Mouse (Mus musculus) kidney, embryonic 15.5 days (tissue): ENCODE results near the gene Odf3l2. TPM values are rescaled to one million over a fixed set of nuclear protein-coding genes. Genes with fewer than 3 reads are reported as not detected.

Experiments used
- ATAC-seq: fragments of 200-750 bp; cut with Nextera tagmentation; replicated peaks from 2 replicates; pipeline ENCODE4 v1.8.0; 2017; ENCODE audit warnings: moderate TSS enrichment; ENCODE audit not compliant: low FRiP score
- H3K27ac ChIP-seq: fragments of 300-500 bp; sonication (generic); 2 replicates; pipeline ENCODE4 v1.5.1; 2015; ENCODE audit warnings: mild to moderate bottlenecking, inconsistent platforms
- H3K27me3 ChIP-seq: fragments of 300-500 bp; sonication (generic); 2 replicates; pipeline ENCODE4 v1.6.1; 2015; ENCODE audit warnings: inconsistent platforms
- H3K36me3 ChIP-seq: fragments of 300-500 bp; sonication (generic); 2 replicates; pipeline ENCODE4 v1.6.1; 2015; ENCODE audit warnings: inconsistent platforms
- H3K4me1 ChIP-seq: fragments of 300-500 bp; sonication (generic); 2 replicates; pipeline ENCODE4 v1.6.1; 2015; ENCODE audit warnings: inconsistent platforms
- H3K4me2 ChIP-seq: fragments of 300-500 bp; sonication (generic); 2 replicates; pipeline ENCODE4 v1.6.1; 2015; ENCODE audit warnings: moderate library complexity, mild to moderate bottlenecking, inconsistent platforms
- H3K4me3 ChIP-seq: fragments of 300-500 bp; sonication (generic); replicated peaks from 2 replicates; pipeline ENCODE4 v1.5.1; 2015; ENCODE audit warnings: mild to moderate bottlenecking, inconsistent platforms
- H3K9ac ChIP-seq: fragments of 300-500 bp; sonication (generic); 2 replicates; pipeline ENCODE4 v1.6.1; 2015; ENCODE audit warnings: mild to moderate bottlenecking, inconsistent platforms
- H3K9me3 ChIP-seq: fragments of 300-500 bp; sonication (generic); replicated peaks from 2 replicates; pipeline ENCODE4 v1.6.1; 2016; ENCODE audit warnings: inconsistent platforms
- WGBS: fragments of 180-500 bp; shearing (Covaris S2); methylation state at CpG from one replicate; pipeline ENCODE4 v1.1.7; 2015; ENCODE audit warnings: mixed read lengths; 5-methylcytosine and 5-hydroxymethylcytosine counted together
- polyA plus RNA-seq: library from polyadenylated mRNA; unstranded; fragments of >200 nt; fragmentation: Nextera tagmentation; extraction: Ambion mirVana; gene quantifications from 2 replicates; pipeline ENCODE4 v1.2.1, GENCODE M21; 2015

The Odf3l2 gene
- not detected in 2 replicates for polyA plus RNA-seq

DNA sequence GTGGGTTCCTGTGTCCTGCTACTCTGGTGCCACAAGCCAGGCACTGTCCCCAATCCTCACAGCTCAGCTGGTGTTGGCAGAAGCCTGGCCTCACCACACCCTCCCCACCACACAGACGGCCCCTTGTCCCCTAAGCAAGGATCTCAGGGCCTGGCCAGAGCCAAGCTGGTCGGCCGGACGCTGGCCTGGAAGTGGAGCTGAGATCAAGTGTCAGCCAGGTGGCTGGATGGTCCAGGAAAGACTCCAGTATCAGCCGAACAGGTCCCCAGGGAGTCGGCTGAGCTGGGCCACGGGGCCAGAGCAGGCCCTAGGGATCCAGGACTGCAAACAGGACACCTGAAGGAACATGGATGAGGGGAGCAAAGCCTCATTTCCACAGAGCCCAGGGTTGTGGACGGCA is at the start of gene Odf3l2:
Odf3l2 (minus strand) TSS at position 28 of the 400 bp plus-strand sequence.
- ATAC-seq, result no peak
- 51% methylated on average over 8 of the region's 8 CpGs for WGBS
- H3K9me3 ChIP-seq, result no peaks in the 10 kb centered on the region

DNA sequence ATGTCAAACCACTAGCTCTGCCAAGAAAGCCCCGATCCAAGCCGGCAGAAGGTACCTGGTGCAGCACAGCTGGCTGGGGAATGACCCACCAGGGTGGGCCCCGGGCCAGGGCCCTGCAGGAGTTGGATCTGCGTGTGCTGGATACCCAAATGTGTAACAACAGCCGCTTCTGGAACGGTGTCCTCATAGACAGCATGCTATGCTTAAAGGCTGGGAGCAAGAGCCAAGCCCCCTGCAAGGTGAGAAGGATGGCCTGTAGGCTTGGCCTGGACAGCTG is 48.8 kb upstream of the Odf3l2 start:
- 84% methylated on average over 6 of the region's 6 CpGs for WGBS

More for the DNA sequence above, at the start of gene Odf3l2:
- Histone ChIP-seq H3K27ac (no peak within 1 kb of the TSS), H3K4me2 (no peak within 1 kb of the TSS), H3K4me3 (no peak within 1 kb of the TSS), H3K27me3 (no peaks in the 10 kb centered on the region; the same call in 1 of the 2 replicates), H3K9ac (no peak within 1 kb of the TSS), H3K36me3 (no peaks in the 10 kb centered on the region), H3K4me1 (no peaks in the 10 kb centered on the region)

DNA sequence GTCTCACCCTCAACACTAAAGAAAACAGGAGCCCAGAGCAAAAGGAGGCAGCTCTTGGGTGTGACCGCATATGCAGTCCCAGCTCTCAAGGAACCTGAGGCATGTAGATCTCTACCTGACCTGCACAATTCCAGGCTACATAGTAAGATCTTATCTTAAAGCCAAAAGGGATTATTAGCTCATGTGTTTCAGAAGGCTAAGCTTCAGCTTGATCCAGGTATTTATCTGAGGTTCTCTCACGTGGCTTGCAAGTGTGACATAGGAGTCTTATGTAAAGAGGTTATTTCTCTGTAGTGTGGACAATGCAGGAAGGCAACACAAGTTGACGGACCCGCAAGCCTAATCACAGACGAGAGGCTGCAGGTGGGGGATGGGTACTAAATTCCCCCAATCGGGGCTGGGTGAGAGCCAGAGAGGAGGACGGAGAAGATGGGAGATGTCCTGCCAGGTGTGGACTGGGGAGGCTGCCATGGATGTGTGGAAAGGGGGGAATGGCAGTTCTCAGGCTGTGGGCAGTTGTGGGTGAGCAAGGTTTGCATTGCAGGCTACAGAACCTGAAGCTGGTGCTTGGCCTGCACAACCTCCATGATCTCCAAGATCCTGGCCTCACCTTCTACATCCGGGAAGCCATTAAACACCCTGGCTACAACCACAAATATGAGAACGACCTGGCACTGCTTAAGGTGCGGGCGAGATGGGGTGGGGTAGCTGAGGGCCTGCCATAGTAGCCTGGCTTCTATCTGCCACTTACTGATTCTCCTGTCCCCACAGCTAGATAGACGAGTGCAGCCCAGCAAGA is 48.2 kb upstream of the Odf3l2 start:
- Histone ChIP-seq H3K4me3 (no peak overlapping the region), H3K27ac (no peak overlapping the region), H3K4me1 (peaks cover 16% of the 10 kb centered on the region), H3K27me3 (no peaks in the 10 kb centered on the region), H3K9ac (no peak overlapping the region), H3K4me2 (no peak overlapping the region), H3K36me3 (peaks cover 13% of the 10 kb centered on the region), H3K9me3 (0 out of 2 replicates have a peak, but pooled peaks cover 4% of the 10 kb centered on the region)
- WGBS, result 71% methylated on average over 12 of the region's 12 CpGs
- no peak for ATAC-seq

More for the DNA sequence above, 48.8 kb upstream of the Odf3l2 start:
- 0 out of 2 replicates have a peak, but pooled peaks cover 4% of the 10 kb centered on the region for H3K9me3 ChIP-seq
- H3K27me3 ChIP-seq, result no peaks in the 10 kb centered on the region
- H3K4me1 ChIP-seq, result peaks cover 16% of the 10 kb centered on the region
- H3K36me3 ChIP-seq, result peaks cover 7% of the 10 kb centered on the region
- H3K4me2 ChIP-seq, result no peak overlapping the region
- ATAC-seq, result no peak
- H3K4me3 ChIP-seq, result no peak overlapping the region
- no peak overlapping the region for H3K27ac ChIP-seq
- H3K9ac ChIP-seq, result no peak overlapping the region

GRCm38 (mm10) chr10:79691986-79692548 is 46.5 kb upstream of the Odf3l2 start:
- Histone ChIP-seq H3K4me3 (no peak overlapping the region), H3K9me3 (0 out of 2 replicates have a peak, but pooled peaks cover 4% of the 10 kb centered on the region), H3K27me3 (no peaks in the 10 kb centered on the region), H3K36me3 (peaks cover 30% of the 10 kb centered on the region), H3K4me1 (peaks cover 16% of the 10 kb centered on the region), H3K4me2 (no peak overlapping the region), H3K27ac (no peak overlapping the region), H3K9ac (no peak overlapping the region)
- ATAC-seq, result no peak
- WGBS, result 96% methylated on average over 2 of the region's 2 CpGs

GRCm38 (mm10) chr10:79689178-79689577 is 43.6 kb upstream of the Odf3l2 start:
- no peak for ATAC-seq
- no peak overlapping the region for H3K9ac ChIP-seq
- no peak overlapping the region for H3K4me3 ChIP-seq
- 0 out of 2 replicates have a peak, but pooled peaks cover 4% of the 10 kb centered on the region for H3K9me3 ChIP-seq
- H3K27ac ChIP-seq, result no peak overlapping the region
- peaks cover 2% of the 10 kb centered on the region for H3K4me1 ChIP-seq
- H3K4me2 ChIP-seq, result no peak overlapping the region
- 83% methylated on average over 3 of the region's 3 CpGs for WGBS
- H3K36me3 ChIP-seq, result peaks cover 59% of the 10 kb centered on the region
- H3K27me3 ChIP-seq, result no peaks in the 10 kb centered on the region

- Histone ChIP-seq H3K4me3 (no peak within 1 kb of the TSS), H3K9me3 (0 out of 2 replicates have a peak, but pooled peaks cover 4% of the 10 kb centered on the region), H3K27me3 (no peaks in the 10 kb centered on the region), H3K4me2 (no peak within 1 kb of the TSS), H3K4me1 (peaks cover 7% of the 10 kb centered on the region), H3K36me3 (peaks cover 62% of the 10 kb centered on the region), H3K9ac (no peak within 1 kb of the TSS), H3K27ac (no peak within 1 kb of the TSS)
- no peak for ATAC-seq
- whole genome bisulfite sequencing, result 75% methylated on average over 4 of the region's 4 CpGs
These were observed 43.2 kb upstream of the Odf3l2 start, which contains the start of gene Gzmm for GRCm38 (mm10) chr10:79688720-79689119. Gene Gzmm, plus strand, starts transcription at chr10:79689020.

DNA sequence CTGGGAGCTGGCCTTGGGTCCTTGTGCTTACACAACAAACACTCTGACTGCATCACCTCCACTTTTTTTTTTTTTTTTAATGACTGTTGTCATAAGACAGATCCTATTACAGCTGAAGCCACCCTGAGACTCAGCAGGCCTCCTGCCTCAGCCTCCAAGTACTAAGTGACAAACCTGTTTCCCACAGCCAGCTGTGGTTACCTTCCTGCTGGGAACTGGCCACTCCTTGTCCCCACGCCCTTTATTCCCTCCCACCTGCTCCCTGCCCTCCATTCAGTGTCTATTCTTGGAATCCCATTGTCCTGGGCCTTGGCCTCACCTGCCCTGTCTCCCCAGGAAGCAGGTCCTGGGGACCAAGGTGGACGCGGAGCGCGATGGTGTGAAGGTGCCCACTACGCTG is 42.0 kb upstream of the Odf3l2 start:
- Histone ChIP-seq H3K4me1 (peaks cover 16% of the 10 kb centered on the region), H3K36me3 (peaks cover 62% of the 10 kb centered on the region), H3K4me3 (no peak overlapping the region), H3K9me3 (0 out of 2 replicates have a peak, but pooled peaks cover 4% of the 10 kb centered on the region), H3K9ac (no peak overlapping the region), H3K4me2 (no peak overlapping the region), H3K27ac (no peak overlapping the region), H3K27me3 (no peaks in the 10 kb centered on the region)
- no peak for ATAC-seq
- WGBS, result 95% methylated on average over 6 of the region's 6 CpGs

DNA sequence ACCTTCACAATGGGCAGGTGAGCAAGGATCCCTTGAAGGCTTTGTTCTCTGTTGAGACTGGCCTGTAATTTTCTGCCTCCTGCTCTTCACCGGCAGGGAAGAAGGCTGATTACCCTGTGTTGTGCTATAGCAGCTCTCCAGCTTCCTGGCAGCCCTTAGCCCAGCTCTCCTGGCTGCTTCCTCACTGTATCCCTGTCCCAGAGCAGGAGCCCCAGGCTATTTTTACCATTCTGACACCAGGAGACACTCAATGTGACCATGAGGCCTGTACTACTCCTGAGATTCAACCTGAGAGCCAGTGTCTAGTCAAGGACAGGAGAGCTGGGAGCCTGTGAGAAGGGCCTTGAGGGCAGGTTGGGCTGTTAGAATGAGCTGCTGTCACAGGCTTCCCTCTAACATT is 41.2 kb upstream of the Odf3l2 start:
- Histone ChIP-seq H3K27ac (no peak overlapping the region), H3K4me2 (no peak overlapping the region), H3K9me3 (no peaks in the 10 kb centered on the region), H3K27me3 (no peaks in the 10 kb centered on the region), H3K9ac (no peak overlapping the region), H3K36me3 (peaks cover 62% of the 10 kb centered on the region), H3K4me3 (no peak overlapping the region), H3K4me1 (peaks cover 16% of the 10 kb centered on the region)
- 86% methylated on average over 1 of the region's 1 CpGs for WGBS
- ATAC-seq, result no peak

DNA sequence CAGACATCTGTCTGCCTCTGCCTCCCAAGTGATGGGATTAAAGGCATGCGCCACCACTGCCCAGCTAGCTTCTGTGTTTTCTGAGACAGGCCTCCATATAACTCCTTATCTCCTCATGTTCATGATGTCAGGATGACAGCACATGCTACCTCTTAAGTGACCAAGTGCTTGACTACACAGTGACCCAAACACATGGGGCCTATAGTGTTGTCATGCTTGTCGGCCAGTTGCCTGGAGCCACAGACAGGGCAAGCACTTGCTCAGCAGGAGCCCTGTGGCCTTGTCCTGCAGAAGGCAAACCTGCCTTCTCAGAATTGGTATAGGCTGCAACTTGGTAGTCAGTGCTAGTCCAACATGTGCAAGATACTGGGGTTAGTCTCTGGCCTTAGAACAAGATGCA is 40.7 kb upstream of the Odf3l2 start:
- no peak overlapping the region for H3K4me3 ChIP-seq
- no peaks in the 10 kb centered on the region for H3K27me3 ChIP-seq
- no peak overlapping the region for H3K9ac ChIP-seq
- no peak overlapping the region for H3K27ac ChIP-seq
- H3K4me2 ChIP-seq, result no peak overlapping the region
- peaks cover 19% of the 10 kb centered on the region for H3K4me1 ChIP-seq
- ATAC-seq, result no peak
- no peaks in the 10 kb centered on the region for H3K9me3 ChIP-seq
- WGBS, result 93% methylated on average over 2 of the region's 2 CpGs
- peaks cover 62% of the 10 kb centered on the region for H3K36me3 ChIP-seq

DNA sequence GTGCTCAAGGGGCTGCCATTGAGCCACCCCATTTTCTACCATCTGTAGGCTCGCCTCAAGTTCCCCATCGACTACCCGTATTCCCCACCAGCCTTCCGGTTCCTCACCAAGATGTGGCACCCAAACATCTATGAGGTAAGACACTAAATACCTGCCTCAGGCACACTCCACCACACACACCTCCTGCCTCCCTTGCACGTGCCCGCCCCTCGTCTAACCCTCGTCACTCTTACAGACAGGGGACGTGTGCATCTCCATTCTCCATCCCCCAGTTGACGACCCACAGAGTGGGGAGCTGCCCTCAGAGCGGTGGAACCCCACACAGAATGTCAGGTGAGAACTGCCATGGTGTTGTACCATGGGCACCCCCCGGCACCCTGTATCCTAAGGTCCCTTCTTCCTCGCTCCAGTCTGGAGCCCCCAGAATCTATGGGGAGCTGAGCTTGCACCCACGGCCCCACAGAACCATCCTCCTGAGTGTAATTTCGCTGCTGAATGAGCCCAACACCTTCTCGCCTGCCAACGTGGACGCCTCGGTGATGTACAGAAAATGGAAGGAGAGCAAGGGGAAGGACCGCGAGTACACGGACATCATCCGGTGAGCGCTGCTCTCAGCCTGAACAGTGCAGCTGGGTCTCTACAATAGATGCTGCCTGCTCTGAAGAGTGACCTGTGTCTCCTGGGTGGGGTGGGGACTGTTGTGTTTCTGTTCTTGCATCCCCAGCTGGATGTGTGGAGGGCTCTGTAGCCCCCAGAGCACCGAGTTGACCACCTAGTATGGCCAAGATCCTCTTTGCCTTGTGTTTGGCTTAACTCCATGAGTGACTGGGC is 39.4 kb upstream of the Odf3l2 start:
- Histone ChIP-seq H3K4me3 (no peak overlapping the region), H3K9ac (no peak overlapping the region), H3K27me3 (no peaks in the 10 kb centered on the region), H3K9me3 (no peaks in the 10 kb centered on the region), H3K27ac (no peak overlapping the region), H3K36me3 (peaks cover 61% of the 10 kb centered on the region), H3K4me1 (peaks cover 25% of the 10 kb centered on the region), H3K4me2 (no peak overlapping the region)
- 94% methylated on average over 25 of the region's 25 CpGs for WGBS
- no peak for ATAC-seq

DNA sequence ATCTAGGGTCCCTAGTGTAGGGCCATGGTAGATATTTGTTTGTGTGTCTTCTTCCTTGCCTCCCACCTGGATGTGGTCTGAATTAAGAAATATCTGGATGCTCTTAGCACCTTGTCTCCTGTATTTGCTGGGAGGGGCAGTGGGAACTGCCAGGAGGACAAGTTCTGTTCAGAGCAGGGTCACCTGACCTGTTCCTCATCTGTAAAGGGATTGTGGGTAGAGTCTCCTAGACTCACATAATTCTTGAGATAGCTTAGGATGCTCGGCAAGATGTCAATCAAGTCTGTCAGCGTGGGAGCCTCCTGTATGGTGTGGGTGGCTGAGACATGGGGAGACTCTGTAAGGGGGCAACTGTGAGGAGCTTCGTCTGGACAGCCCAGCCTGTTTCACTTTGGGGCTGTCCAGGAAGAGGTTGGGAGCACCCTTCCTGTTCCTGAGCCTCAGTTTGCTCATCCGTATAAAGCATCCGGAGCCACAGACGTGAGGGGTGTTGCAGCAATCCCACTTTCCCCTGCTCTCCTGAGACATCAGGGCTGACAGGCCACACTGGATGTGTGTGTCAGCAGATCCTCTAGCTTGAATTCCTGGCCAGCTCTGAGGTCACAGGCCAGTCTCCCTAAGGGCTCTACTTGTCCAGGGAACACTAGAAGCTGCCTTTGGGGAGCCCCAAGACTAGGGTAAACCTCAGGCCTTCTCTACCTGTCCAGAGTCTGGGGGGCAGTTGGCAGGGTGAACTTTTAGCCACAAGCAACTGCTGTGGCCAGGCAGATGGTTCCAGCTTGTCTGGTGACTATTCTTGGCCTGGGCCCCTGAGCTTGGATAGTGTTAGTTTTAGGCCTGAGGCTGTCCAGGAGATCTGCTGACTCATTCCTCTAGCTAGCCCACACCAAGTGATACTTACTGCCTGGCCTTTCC is 38.4 kb upstream of the Odf3l2 start:
- Histone ChIP-seq H3K27me3 (no peaks in the 10 kb centered on the region), H3K4me2 (peak overlapping the region; percentile 89), H3K27ac (no peak overlapping the region; the same call in 1 of the 2 replicates), H3K36me3 (peaks cover 52% of the 10 kb centered on the region), H3K4me1 (peaks cover 25% of the 10 kb centered on the region), H3K9ac (peak overlapping the region; percentile 86), H3K4me3 (peak overlapping the region; percentile 87), H3K9me3 (no peaks in the 10 kb centered on the region)
- no peak for ATAC-seq
- WGBS, result 76% methylated on average over 6 of the region's 6 CpGs
